Mouse (Mus musculus) hematopoietic stem cell, adult 5-6 weeks (primary cell): ENCODE data around the gene Olfml2b. TPM values are rescaled to one million over a fixed set of nuclear protein-coding genes. Genes with fewer than 3 reads are reported as not detected.

Source experiments
- ATAC-seq, 2 experiments: fragments of 125-278 bp in 1 of 2; replicated peaks in 1 of 2; 2 replicates each; pipeline ENCODE4 v1.8.0; 2016 to 2017; ENCODE audit warnings: inconsistent platforms in 2 of 2, mild to moderate bottlenecking in 2 of 2, moderate number of reproducible peaks in 2 of 2, low read depth in 1 of 2, moderate TSS enrichment in 1 of 2; ENCODE audit not compliant: low FRiP score in 2 of 2, poor library complexity in 2 of 2, severe bottlenecking in 2 of 2, insufficient read depth in 1 of 2, low TSS enrichment in 1 of 2
- total RNA-seq: library from RNA; stranded (forward); fragments of 172-1452, 232-1000 nt; gene quantifications from 2 replicates; pipeline ENCODE4 v1.2.3, GENCODE M21; 2017

The Olfml2b gene
- total RNA-seq, 1 experiment from 2014 or later: 3.0 TPM

DNA sequence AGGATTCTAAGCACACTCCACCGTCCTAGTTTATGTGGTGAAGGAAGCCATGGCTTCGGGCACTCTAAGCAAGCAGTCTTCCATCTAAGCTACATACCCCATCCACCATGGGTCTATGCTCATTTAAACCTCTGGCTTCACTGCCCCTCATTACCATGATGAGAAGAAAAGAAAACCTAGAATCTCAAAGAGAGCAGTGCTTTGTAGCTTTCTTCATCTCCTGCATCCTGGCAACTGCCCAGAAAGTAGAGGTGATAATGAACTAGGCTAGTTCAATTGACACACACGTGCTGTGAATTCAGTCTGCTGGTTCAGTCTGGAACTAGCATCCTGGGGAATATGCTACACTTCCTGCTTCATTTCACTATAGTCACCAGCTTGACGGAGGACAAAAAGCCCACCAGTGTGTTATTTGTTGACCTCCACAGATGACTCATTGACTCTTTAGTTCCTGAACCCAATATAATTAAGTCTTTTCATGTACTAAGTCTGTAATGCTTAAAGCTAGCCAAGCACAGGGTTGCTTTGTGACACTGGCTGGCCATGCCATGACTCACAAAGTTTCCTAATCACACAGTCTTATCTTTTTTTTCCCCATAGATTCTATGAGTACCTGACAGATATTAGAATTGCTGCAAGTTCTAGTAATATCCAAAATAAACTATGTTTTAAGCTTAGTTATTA, 60.7 kb downstream of the Olfml2b start:
- no peak for ATAC-seq

DNA sequence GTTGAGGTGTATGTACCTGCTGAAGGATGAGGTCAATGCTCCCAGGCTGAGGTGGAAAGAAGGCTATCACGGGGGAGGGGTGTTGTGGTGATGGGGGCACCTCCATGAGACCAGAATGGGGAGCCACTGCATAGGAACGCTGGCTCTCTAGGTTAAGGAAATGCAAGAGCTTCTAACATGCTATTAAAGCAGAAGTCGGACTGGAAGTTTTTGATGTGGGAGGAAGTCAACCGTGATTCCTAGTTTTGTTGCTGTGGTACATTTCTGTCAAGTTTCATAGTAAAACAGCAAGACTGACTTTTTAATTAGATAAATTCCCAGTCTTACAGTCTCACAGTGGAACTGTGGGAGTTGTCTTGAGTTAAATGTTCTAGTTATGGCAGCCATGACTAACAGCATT, 61.7 kb downstream of the Olfml2b start:
- no peak for ATAC-seq

DNA sequence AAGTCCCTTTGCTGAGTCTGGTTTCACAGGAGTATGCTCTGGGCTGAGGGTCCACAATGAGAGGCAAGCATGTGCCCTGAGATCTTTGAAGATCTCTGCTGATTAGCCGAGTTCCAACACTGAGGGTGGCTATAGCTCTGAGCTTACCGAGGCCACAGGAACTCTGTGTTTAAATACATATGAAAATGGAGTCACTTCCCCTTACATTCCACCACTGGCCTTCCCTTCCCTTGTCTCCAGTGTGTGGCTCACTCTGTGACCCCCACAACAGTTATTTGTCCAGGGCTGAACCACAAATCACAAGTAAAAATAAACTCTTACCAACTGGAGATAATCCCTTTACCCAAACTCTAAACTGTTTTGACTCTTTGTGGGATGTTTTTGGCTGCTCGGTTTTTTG, 64.7 kb downstream of the Olfml2b start:
- ATAC-seq: peak; percentile 44 to 54; a peak in 3 of 4 replicates

DNA sequence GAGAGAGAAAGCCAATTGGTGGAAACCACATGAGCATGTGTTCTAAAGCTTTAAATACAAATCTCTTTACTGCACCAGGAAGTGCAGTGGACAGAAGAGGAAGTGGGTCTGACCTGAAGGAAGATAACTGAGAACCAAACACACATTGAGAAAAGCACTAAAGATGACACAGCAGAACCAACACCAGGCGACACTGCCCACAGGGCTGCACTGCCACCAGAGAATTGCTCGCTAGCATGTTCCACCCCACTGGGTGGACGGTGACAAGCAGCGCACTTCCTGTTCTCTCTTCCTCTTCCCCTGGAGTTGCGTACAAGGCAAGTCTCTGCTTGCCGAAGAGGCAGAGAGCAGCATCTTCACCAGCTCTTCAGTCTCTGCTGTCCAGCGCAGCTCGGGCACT, 65.1 kb downstream of the Olfml2b start:
- ATAC-seq: peak; percentile 96

DNA sequence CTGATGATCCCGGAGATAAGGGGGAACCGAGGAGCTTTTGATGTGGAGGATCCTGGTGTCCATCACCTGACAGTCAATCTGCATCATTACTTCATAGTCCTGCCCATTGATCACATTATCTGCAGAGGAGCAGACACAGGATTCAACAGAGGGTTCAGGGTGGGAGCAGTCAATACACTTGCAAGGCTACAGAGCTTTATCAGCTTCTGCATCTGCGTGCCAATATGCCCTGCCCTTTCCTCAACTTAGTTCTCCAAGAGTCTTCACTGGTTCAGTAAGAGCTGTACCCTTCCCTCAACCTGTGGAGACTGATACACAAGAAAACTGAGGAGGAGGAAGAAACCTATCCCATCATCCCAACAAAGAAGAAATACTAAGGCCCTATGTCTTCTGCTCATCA, 65.6 kb downstream of the Olfml2b start:
- no peak for ATAC-seq

DNA sequence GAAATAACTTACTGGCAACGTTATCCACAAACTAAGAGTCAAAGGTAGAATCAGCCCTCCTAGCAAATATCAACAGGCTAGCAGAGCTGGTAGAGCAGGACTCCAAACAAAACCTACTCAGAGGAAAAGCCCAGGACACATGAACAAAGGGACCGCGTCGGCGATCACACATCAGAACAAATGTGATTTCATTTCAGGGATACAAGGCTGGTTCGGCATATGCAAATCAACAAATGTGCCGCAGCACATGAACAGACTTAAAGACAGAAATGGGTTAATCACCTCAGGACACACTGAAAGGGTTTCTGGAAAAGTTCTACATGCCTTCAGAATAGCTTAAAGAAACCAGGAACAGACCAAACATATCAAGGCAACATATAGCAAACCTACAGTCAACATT, 67.4 kb downstream of the Olfml2b start:
- no peak for ATAC-seq

DNA sequence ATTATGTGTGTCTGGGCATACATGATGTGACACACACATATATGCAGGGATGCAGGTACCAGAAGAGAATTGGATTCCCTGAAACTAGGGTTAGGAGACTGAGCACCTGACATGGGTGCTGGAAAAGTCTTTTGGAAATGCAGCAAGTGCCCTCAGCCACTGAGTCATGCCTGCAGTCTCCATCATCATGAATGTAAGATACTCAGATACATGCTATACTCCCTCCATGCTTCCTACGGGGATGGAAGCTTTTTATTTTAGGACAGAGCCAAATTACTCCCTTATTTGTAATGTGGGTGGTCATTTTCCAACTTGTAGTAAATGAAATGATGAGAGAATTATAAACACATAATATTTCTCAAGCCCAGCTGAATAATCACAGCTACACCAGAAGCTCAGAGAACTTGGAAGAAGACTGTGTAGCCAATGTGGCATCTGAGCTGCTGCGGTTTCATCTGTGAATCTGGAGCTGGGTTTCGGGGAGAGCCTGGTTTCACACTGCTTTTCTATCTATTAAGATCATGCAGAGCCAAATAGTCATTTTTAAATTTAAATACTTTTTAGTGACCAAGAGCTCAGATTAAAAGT, 73.0 kb downstream of the Olfml2b start:
- no peak for ATAC-seq

DNA sequence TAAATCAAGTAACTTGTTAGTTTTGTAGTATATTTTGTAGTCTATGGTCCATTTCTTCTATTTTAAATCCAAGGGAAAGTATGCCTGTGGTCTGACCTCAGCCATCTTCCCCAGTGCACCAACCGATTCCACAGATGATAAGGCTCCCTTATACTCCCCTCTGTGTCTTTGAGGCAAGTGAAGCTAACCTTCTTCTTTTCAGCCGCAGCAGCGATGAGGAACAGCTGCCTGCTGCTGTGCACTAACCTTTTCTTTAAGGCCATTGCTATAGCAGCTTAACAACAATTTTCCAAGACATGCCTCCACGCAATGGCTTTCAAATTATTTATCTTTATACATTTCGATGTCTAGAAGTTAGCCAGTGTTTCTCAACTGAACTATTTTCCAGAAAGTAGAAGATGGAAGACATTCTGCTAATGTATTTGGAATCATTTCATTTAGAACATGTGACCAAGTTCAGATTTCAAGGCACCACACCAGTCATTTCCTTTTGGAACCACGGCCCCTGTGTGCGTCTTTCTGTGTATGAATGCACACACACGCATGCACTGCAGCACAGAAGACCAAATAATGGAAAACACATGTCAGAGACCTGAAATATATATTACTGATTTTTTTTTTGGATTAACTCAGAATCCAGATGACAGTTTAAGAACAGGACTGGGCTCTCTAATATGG, 73.9 kb downstream of the Olfml2b start:
- no peak for ATAC-seq

DNA sequence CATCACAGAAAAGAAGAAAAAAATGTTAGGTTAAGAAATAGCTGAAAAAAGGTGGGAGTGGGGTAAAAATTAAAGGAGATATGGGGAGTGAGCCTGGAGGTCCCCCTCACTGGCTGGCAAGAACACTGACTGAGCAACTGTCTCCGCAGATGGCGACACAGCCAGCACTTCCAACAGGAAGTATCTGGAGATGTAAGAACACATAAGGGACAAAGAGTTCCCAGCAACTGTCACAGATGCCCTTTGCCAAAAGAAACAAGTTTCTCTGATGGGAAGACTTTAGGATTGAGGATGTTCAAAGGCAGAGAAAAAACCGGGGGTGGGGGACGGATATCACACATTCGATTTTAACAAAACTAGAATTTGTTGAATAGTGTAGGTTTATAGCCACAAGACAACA, 77.2 kb downstream of the Olfml2b start:
- ATAC-seq: no peak

DNA sequence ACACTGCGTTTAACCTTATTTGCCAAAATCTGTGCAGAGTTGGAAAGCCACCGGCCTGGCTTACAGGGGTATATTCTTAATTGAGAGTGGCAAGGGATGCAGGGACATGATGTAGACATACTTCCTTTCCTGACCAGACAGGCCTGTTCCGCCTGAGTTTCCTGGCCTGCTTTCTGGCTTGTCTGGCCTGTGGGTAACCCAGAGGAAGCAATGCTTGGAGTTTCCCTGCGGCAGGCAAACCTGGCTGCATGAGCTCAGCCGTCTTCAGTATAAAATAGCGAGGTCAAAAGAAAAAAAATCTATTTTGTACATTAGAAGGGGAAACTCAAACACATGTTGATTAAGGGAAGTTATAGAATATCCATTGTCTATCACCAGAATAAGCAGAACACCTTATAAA, 84.2 kb downstream of the Olfml2b start:
- ATAC-seq: no peak

DNA sequence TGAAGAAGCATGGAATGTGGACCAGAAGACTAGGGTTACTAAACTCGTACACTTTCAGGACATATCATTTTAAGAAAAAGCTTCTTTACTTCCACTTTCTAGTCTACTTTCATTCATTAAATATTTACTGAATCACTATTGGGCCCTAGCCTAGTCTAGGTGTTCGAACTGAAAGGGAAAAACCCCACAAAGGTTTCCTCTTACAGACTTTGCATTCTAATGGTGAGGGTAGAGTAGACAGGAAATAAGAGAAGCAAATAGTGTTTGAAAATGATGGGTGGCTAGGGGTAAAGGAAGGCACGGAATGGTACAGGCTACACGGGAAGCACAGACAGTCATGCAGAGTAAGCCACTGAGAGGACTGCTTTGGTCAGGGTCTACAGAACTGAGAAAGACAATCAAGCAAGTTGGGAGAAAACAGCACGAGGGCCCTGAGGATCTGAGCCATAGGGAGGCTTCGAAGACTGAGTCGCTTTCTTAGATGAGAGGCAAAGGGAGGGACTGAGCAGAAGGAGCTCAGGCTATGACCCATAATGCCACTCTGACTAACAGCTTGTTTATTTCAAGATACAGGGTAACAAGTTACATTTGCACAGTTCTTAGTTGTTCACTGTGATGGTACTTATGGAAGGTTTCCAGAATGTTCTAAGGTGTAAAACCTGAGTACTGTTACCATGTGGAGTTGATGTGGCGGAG, 85.1 kb downstream of the Olfml2b start:
- ATAC-seq: no peak

DNA sequence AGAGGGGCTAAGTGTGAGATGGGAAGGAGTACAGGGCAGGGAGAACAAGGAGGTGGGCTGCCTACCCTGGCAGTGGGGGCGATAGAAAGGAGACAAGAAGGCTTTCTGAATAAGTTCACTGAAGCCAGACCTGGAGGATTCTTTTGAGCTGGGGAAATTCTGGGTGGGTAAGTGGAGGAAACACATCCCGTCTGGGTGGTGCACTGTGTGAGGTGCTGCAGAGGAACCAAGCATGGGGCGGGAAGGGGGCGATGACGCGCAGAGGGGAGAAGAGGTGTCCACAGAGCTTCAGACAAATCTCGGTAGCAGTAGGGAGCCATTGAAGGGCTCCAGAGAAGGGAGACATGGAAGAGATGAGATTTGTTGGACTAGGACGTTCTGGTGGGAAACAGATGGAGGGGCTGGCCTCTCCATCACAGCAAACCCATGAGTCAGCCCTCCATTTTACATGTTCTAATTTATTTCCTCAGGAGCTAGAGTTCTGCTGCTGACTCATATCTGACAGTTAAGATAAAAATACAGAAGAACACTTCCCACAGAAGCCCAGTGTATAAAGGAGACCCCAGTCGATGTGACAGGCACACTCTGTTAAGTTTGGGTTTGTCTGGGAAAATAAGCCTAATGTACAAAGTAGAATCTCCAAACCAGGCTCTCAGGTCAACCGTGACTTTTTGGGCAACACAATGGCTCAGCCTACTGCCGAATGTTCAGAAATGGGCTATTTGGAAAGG, 87.7 kb downstream of the Olfml2b start:
- ATAC-seq: no peak

Other genes with a start within 250 kb of the Olfml2b start
- 5.7 and 14.3 TPM in 2 replicates for gene Nos1ap, start 54.7 kb upstream of the Olfml2b start, total RNA-seq
- gene Atf6, start 223.2 kb downstream of the Olfml2b start, total RNA-seq: 25.2 and 26.2 TPM in 2 replicates
- 1.8 TPM in 1 of 2 replicates, not detected in the other for gene Gm26620, start 240.5 kb downstream of the Olfml2b start, total RNA-seq
- 10.8 and 18.7 TPM in 2 replicates for gene Dusp12, start 241.0 kb downstream of the Olfml2b start, total RNA-seq